Mouse (Mus musculus): ENCODE data around the gene Zcchc14. TPM values are rescaled to one million over a fixed set of nuclear protein-coding genes. Genes with fewer than 3 reads are reported as not detected.

Gene Zcchc14
- polyA plus RNA-seq, 1 experiment from 2014 or later: 14.2 TPM

DNA sequence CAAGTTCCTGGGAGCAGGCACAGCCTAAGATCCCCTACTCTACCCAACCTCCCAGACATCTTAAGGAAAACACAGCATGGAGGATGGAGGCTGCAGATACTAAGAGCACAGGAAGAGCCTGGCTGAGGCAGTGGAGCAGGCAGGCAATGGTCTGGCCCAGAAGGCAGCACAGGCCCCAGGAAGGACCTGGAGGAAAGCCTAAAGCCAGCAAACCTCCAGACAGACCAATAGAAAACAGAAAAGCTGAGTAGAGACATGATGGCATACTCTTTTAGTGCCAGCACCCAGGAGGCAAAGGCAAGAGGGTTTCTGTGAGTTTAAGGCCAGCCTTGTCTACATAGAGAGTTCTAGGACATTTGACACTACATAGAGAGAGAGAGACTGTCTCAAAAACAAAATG is 39.3 kb downstream of the Zcchc14 start:
- H3K9me3 ChIP-seq (replicated peaks; ENCODE audit: control insufficient read depth, low read length): no peaks in the 10 kb centered on the region
- H3K27me3 ChIP-seq (ENCODE audit: control insufficient read depth, insufficient read depth, low read length): no peaks in the 10 kb centered on the region
- no peak for ATAC-seq (replicated peaks; ENCODE audit: insufficient number of reproducible peaks, low FRiP score, low TSS enrichment)
- no peak overlapping the region for H3K4me2 ChIP-seq
- H3K4me3 ChIP-seq (ENCODE audit: low read depth, low read length): no peak overlapping the region
- peaks cover 11% of the 10 kb centered on the region; the same call in 1 of the 2 replicates for H3K4me1 ChIP-seq (ENCODE audit: control insufficient read depth, insufficient read depth, low read length)
- no peak overlapping the region for H3K27ac ChIP-seq (ENCODE audit: low read depth, low read length)
- H3K36me3 ChIP-seq (ENCODE audit: control insufficient read depth, insufficient read depth, low read length): peaks cover 12% of the 10 kb centered on the region; the same call in 1 of the 2 replicates
- H3K9ac ChIP-seq (ENCODE audit: low read depth, low read length): no peak overlapping the region

DNA sequence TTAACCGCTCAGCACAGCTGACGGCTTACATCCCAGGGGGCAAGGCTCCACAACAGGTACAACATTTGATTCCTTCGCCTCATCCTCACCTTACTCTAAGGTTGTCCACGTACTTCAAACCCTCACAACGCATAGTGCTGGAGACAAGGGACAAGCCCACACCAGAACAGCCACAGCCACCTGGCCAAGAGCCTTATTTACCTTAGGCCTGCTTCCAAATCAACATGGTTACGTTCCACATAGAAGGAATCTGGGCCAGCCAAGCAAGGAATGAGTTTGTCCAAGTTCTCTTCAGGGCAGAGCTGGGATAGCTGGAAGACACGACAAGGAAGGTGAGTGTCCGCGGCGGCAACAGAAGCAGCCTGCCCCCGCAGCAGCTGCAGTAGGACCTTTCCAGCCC is 42.8 kb downstream of the Zcchc14 start:
- Histone ChIP-seq H3K4me3 (ENCODE audit: low read depth, low read length) (no peak overlapping the region), H3K4me2 (no peak overlapping the region), H3K4me1 (ENCODE audit: control insufficient read depth, insufficient read depth, low read length) (peaks cover 4% of the 10 kb centered on the region; the same call in 1 of the 2 replicates), H3K27me3 (ENCODE audit: control insufficient read depth, insufficient read depth, low read length) (no peaks in the 10 kb centered on the region), H3K27ac (ENCODE audit: low read depth, low read length) (no peak overlapping the region), H3K9ac (ENCODE audit: low read depth, low read length) (no peak overlapping the region), H3K36me3 (ENCODE audit: control insufficient read depth, insufficient read depth, low read length) (peaks cover 20% of the 10 kb centered on the region), H3K9me3 (replicated peaks; ENCODE audit: control insufficient read depth, low read length) (no peaks in the 10 kb centered on the region)
- no peak for ATAC-seq (replicated peaks; ENCODE audit: insufficient number of reproducible peaks, low FRiP score, low TSS enrichment)
- 88% methylated on average over 11 of the region's 11 CpGs for WGBS (ENCODE audit: insufficient replicate concordance)

DNA sequence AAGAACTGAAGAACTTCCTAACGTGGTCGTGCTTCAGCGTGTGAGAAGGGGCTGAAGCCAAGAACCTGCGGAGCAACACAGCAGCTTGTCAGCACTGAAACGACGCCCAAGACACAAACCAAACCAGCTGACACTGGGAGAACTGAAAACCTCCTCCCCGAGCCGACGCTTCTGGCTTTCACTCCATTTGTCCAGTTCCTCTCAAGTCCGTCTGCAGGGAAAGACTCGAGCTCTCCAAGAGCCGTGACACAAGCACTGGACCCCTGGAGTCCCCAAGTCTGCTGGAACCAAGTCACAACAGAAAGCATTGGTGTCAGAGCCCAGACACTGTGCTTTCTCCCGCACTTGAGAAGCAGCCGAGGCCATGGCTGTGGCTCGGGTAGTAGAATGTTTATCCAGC is 43.5 kb downstream of the Zcchc14 start:
- Histone ChIP-seq H3K4me3 (ENCODE audit: low read depth, low read length) (no peak overlapping the region), H3K9me3 (replicated peaks; ENCODE audit: control insufficient read depth, low read length) (no peaks in the 10 kb centered on the region), H3K27me3 (ENCODE audit: control insufficient read depth, insufficient read depth, low read length) (no peaks in the 10 kb centered on the region), H3K4me2 (no peak overlapping the region), H3K36me3 (ENCODE audit: control insufficient read depth, insufficient read depth, low read length) (peaks cover 27% of the 10 kb centered on the region), H3K9ac (ENCODE audit: low read depth, low read length) (no peak overlapping the region), H3K4me1 (ENCODE audit: control insufficient read depth, insufficient read depth, low read length) (peaks cover 4% of the 10 kb centered on the region; the same call in 1 of the 2 replicates), H3K27ac (ENCODE audit: low read depth, low read length) (no peak overlapping the region)
- 79% methylated on average over 15 of the region's 15 CpGs for WGBS (ENCODE audit: insufficient replicate concordance)
- ATAC-seq (replicated peaks; ENCODE audit: insufficient number of reproducible peaks, low FRiP score, low TSS enrichment): no peak

DNA sequence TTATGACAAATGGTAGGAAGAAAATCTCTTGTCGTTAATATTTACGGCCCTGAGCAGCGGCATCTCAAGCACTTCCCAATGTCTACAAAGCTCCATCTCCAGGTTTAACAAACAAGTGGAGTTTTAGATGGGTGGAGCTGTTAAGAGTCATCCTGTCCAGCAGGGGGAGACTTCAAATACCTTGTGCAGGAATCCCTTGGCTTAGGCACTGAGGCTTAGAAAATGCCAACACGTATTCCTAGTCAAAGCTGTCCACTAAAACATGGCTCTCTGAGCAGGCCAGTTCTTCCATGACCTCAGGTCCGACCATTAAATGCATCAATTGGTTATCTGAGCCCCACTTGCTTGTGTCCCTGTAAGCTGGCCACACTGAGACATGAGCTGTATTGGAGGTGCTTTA is 45.0 kb downstream of the Zcchc14 start:
- no peaks in the 10 kb centered on the region for H3K9me3 ChIP-seq (replicated peaks; ENCODE audit: control insufficient read depth, low read length)
- H3K27me3 ChIP-seq (ENCODE audit: control insufficient read depth, insufficient read depth, low read length): no peaks in the 10 kb centered on the region
- peaks cover 33% of the 10 kb centered on the region for H3K36me3 ChIP-seq (ENCODE audit: control insufficient read depth, insufficient read depth, low read length)
- no peak overlapping the region for H3K9ac ChIP-seq (ENCODE audit: low read depth, low read length)
- no peak for ATAC-seq (replicated peaks; ENCODE audit: insufficient number of reproducible peaks, low FRiP score, low TSS enrichment)
- no peak overlapping the region for H3K27ac ChIP-seq (ENCODE audit: low read depth, low read length)
- WGBS (ENCODE audit: insufficient replicate concordance): 81% methylated on average over 5 of the region's 5 CpGs
- no peak overlapping the region for H3K4me2 ChIP-seq
- peaks cover 2% of the 10 kb centered on the region; the same call in 1 of the 2 replicates for H3K4me1 ChIP-seq (ENCODE audit: control insufficient read depth, insufficient read depth, low read length)
- H3K4me3 ChIP-seq (ENCODE audit: low read depth, low read length): no peak overlapping the region

DNA sequence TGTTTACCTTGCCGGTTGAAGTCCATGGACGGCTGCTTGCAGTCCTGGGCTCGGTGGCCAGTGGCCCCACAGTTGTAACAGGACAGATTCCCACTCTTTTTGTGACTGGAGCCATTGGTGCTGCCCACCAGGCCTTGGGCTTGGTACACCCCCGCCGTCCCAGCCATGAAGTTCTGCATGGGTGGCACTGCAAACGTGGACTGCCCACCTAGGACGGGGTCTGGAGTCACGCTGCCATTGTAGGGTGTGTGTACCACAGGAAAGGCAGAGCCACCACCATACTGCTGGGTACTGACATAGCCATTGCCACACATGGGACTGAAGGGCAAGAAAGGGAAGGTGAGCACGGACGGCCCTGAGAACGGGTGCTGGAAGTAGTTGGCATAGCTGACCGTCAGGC is 48.9 kb downstream of the Zcchc14 start:
- Histone ChIP-seq H3K27ac (ENCODE audit: low read depth, low read length) (no peak overlapping the region), H3K27me3 (ENCODE audit: control insufficient read depth, insufficient read depth, low read length) (no peaks in the 10 kb centered on the region), H3K9me3 (replicated peaks; ENCODE audit: control insufficient read depth, low read length) (no peaks in the 10 kb centered on the region), H3K4me1 (ENCODE audit: control insufficient read depth, insufficient read depth, low read length) (peaks cover 2% of the 10 kb centered on the region; the same call in 1 of the 2 replicates), H3K9ac (ENCODE audit: low read depth, low read length) (no peak overlapping the region), H3K4me3 (ENCODE audit: low read depth, low read length) (no peak overlapping the region), H3K4me2 (no peak overlapping the region), H3K36me3 (ENCODE audit: control insufficient read depth, insufficient read depth, low read length) (peaks cover 36% of the 10 kb centered on the region)
- WGBS (ENCODE audit: insufficient replicate concordance): 95% methylated on average over 12 of the region's 12 CpGs
- no peak for ATAC-seq (replicated peaks; ENCODE audit: insufficient number of reproducible peaks, low FRiP score, low TSS enrichment)

DNA sequence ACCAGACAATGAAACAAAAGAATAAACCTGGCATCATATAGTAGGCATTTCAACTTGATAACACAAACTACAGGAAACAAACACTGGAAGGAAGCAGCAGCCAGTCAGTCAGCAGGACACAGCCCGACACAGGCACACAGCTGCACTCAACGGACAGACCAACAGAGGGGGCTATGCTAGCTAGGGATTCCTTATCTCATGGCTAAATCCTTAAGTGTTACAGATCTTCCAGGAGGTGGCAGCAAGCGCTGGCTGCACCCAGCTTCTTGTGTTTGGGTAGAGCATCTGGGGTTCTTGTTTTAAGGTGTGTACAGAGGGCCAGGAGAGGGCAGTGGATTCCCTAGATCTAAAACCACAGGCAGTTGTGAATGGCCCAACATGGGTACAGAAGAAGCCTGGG is 49.8 kb downstream of the Zcchc14 start:
- Histone ChIP-seq H3K9me3 (replicated peaks; ENCODE audit: control insufficient read depth, low read length) (no peaks in the 10 kb centered on the region), H3K27ac (ENCODE audit: low read depth, low read length) (no peak overlapping the region), H3K9ac (ENCODE audit: low read depth, low read length) (no peak overlapping the region), H3K4me3 (ENCODE audit: low read depth, low read length) (no peak overlapping the region), H3K4me2 (no peak overlapping the region), H3K36me3 (ENCODE audit: control insufficient read depth, insufficient read depth, low read length) (peaks cover 31% of the 10 kb centered on the region), H3K27me3 (ENCODE audit: control insufficient read depth, insufficient read depth, low read length) (no peaks in the 10 kb centered on the region), H3K4me1 (ENCODE audit: control insufficient read depth, insufficient read depth, low read length) (peaks cover 2% of the 10 kb centered on the region; the same call in 1 of the 2 replicates)
- WGBS (ENCODE audit: insufficient replicate concordance): 21% methylated on average over 3 of the region's 3 CpGs
- no peak for ATAC-seq (replicated peaks; ENCODE audit: insufficient number of reproducible peaks, low FRiP score, low TSS enrichment)

DNA sequence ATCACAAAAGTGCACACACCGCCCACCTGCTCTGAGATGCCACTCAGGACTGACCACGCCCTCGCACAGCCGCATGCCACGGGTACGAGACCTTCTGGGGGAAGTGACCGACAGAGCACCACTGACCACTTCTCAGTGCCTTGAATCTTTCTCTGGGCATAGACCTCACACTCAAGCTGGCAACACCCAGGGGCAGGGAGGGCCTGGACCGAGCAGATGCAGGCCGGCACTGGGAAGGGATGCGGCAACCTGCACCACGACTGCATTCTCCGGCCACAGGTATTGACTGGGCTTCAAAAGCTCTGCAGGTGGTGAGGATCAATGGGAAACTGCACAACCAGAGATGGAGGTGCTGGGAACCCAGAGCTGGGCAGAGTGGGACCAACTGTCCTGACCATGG is 50.3 kb downstream of the Zcchc14 start:
- Histone ChIP-seq H3K27me3 (ENCODE audit: control insufficient read depth, insufficient read depth, low read length) (no peaks in the 10 kb centered on the region), H3K27ac (ENCODE audit: low read depth, low read length) (no peak overlapping the region), H3K36me3 (ENCODE audit: control insufficient read depth, insufficient read depth, low read length) (peaks cover 31% of the 10 kb centered on the region), H3K9me3 (replicated peaks; ENCODE audit: control insufficient read depth, low read length) (no peaks in the 10 kb centered on the region), H3K4me1 (ENCODE audit: control insufficient read depth, insufficient read depth, low read length) (peaks cover 2% of the 10 kb centered on the region; the same call in 1 of the 2 replicates), H3K9ac (ENCODE audit: low read depth, low read length) (no peak overlapping the region), H3K4me2 (no peak overlapping the region), H3K4me3 (ENCODE audit: low read depth, low read length) (no peak overlapping the region)
- 90% methylated on average over 12 of the region's 12 CpGs for WGBS (ENCODE audit: insufficient replicate concordance)
- no peak for ATAC-seq (replicated peaks; ENCODE audit: insufficient number of reproducible peaks, low FRiP score, low TSS enrichment)

DNA sequence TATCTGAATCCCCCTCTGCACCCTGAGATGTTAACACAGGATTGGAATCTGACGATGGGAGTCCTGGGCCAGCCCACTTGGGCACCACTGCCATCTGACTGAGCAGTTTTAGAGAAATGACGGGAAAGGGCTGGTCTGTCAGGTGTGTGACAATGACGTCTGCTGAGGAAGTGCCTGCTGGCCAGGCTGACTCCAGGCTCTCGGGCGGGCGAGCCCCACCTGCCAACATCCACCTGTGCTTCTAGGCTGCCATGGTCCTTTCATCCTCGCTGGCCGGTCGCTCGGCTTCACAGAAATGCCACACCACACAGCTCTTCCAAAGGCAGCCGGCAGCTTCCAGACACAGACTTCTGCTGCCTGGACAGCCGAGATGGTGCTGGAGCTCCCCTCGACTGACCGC is 52.9 kb downstream of the Zcchc14 start:
- Histone ChIP-seq H3K4me1 (ENCODE audit: control insufficient read depth, insufficient read depth, low read length) (peaks cover 2% of the 10 kb centered on the region; the same call in 1 of the 2 replicates), H3K9ac (ENCODE audit: low read depth, low read length) (no peak overlapping the region), H3K27ac (ENCODE audit: low read depth, low read length) (no peak overlapping the region), H3K36me3 (ENCODE audit: control insufficient read depth, insufficient read depth, low read length) (peaks cover 32% of the 10 kb centered on the region), H3K4me2 (no peak overlapping the region), H3K27me3 (ENCODE audit: control insufficient read depth, insufficient read depth, low read length) (no peaks in the 10 kb centered on the region), H3K9me3 (replicated peaks; ENCODE audit: control insufficient read depth, low read length) (no peaks in the 10 kb centered on the region), H3K4me3 (ENCODE audit: low read depth, low read length) (no peak overlapping the region)
- ATAC-seq (replicated peaks; ENCODE audit: insufficient number of reproducible peaks, low FRiP score, low TSS enrichment): no peak
- WGBS (ENCODE audit: insufficient replicate concordance): 83% methylated on average over 14 of the region's 14 CpGs

DNA sequence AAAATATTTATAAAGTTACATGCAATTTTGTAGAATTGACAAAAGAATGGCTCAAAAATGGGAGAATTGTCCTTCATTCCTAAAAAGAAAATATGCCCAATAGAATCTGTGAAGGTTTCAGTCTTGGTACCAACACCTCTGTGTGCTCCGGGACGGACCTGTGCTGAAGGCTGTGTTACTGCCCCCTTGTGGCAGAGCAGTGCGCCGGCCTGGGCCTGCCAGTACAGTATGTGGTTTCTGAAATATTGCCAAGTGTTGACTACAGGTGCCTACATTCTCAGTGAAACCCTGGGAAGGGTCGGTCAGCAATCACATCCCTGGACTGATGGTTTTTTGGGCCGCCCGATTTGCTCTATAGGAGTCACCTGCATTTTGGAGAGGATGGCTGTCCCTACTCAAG is 53.8 kb downstream of the Zcchc14 start:
- Histone ChIP-seq H3K4me3 (ENCODE audit: low read depth, low read length) (no peak overlapping the region), H3K27me3 (ENCODE audit: control insufficient read depth, insufficient read depth, low read length) (no peaks in the 10 kb centered on the region), H3K36me3 (ENCODE audit: control insufficient read depth, insufficient read depth, low read length) (peaks cover 24% of the 10 kb centered on the region), H3K4me2 (no peak overlapping the region), H3K9ac (ENCODE audit: low read depth, low read length) (no peak overlapping the region), H3K9me3 (replicated peaks; ENCODE audit: control insufficient read depth, low read length) (no peaks in the 10 kb centered on the region), H3K4me1 (ENCODE audit: control insufficient read depth, insufficient read depth, low read length) (peaks cover 2% of the 10 kb centered on the region; the same call in 1 of the 2 replicates), H3K27ac (ENCODE audit: low read depth, low read length) (no peak overlapping the region)
- ATAC-seq (replicated peaks; ENCODE audit: insufficient number of reproducible peaks, low FRiP score, low TSS enrichment): peak; percentile 67; the same call in 1 of the 2 replicates
- 30% methylated on average over 7 of the region's 7 CpGs for WGBS (ENCODE audit: insufficient replicate concordance)
